Mouse (Mus musculus) liver, postnatal 0 days (tissue): ENCODE results near the gene Erp27. TPM values are rescaled to one million over a fixed set of nuclear protein-coding genes. Genes with fewer than 3 reads are reported as not detected.

ENCODE experiments used
- ATAC-seq: fragments of 200-750 bp; cut with Nextera tagmentation; 2 replicates; pipeline ENCODE4 v1.8.0; 2017; ENCODE audit warnings: mild to moderate bottlenecking, moderate library complexity
- DNase-seq: peaks from one replicate; pipeline ENCODE4 v3.0.0-alpha.2; 2016
- H3K27ac ChIP-seq: fragments of 300-500 bp; sonication (generic); 2 replicates; pipeline ENCODE4 v1.5.1; 2014; ENCODE audit warnings: antibody characterized with exemption, moderate library complexity, mild to moderate bottlenecking, low read depth
- H3K27me3 ChIP-seq: fragments of 300-500 bp; sonication (generic); 2 replicates; pipeline ENCODE4 v1.6.1; 2014; ENCODE audit warnings: low read length, control low read depth, mixed read lengths; ENCODE audit not compliant: insufficient read depth
- H3K36me3 ChIP-seq: fragments of 300-500 bp; sonication (generic); replicated peaks from 2 replicates; pipeline ENCODE4 v1.6.1; 2014; ENCODE audit warnings: mild to moderate bottlenecking, control low read depth, low read length, moderate library complexity, mixed read lengths; ENCODE audit not compliant: insufficient read depth
- H3K4me1 ChIP-seq: fragments of 300-500 bp; sonication (generic); 2 replicates; pipeline ENCODE4 v1.6.1; 2014; ENCODE audit warnings: antibody characterized with exemption, mild to moderate bottlenecking, control low read depth; ENCODE audit not compliant: insufficient read depth
- H3K4me2 ChIP-seq: fragments of 300-500 bp; sonication (generic); 2 replicates; pipeline ENCODE4 v1.6.1; 2014; ENCODE audit warnings: low read depth, mild to moderate bottlenecking, low read length, moderate library complexity, mixed read lengths
- H3K4me3 ChIP-seq: fragments of 300-500 bp; sonication (generic); 2 replicates; pipeline ENCODE4 v1.5.1; 2014; ENCODE audit warnings: low read depth, low read length
- H3K9ac ChIP-seq: fragments of 300-500 bp; sonication (generic); replicated peaks from 2 replicates; pipeline ENCODE4 v1.6.1; 2014; ENCODE audit warnings: mild to moderate bottlenecking, moderate library complexity
- H3K9me3 ChIP-seq: fragments of 300-500 bp; sonication (generic); 2 replicates; pipeline ENCODE4 v1.6.1; 2016; ENCODE audit warnings: mild to moderate bottlenecking, control low read depth, low read length, mixed read lengths
- CTCF ChIP-seq: sonication (generic); IDR thresholded peaks from 2 replicates; pipeline ENCODE4 v1.5.1; 2016; ENCODE audit warnings: antibody characterized with exemption, low read depth
- EP300 ChIP-seq: IDR thresholded peaks from 2 replicates; pipeline ENCODE4 v1.6.1; 2016; ENCODE audit warnings: antibody characterized with exemption, low read depth, mild to moderate bottlenecking
- WGBS: fragments of 180-500 bp; shearing (Covaris S2); extraction: QIAGEN DNeasy Blood & Tissue Kit; methylation state at CpG from one replicate; pipeline ENCODE4 v1.1.7; 2014; ENCODE audit not compliant: insufficient replicate concordance; 5-methylcytosine and 5-hydroxymethylcytosine counted together
- polyA plus RNA-seq: library from polyadenylated mRNA; unstranded; fragments of >200 nt; fragmentation: Nextera tagmentation; extraction: Ambion mirVana; gene quantifications from 2 replicates; pipeline ENCODE4 v1.2.1, GENCODE M21; 2015

Gene Erp27
- polyA plus RNA-seq, 1 experiment from 2014 or later, result 0.42 TPM

GRCm38 (mm10) chr6:136923532-136923931 is 1.6 kb upstream of the Erp27 start, which contains the start of gene Pde6h:
Gene Pde6h, plus strand, starts transcription at chr6:136923832.
- Histone ChIP-seq H3K9ac (no peak within 1 kb of the TSS), H3K4me2 (no peak within 1 kb of the TSS), H3K27ac (no peak within 1 kb of the TSS), H3K4me1 (no peaks in the 10 kb centered on the region), H3K36me3 (peaks cover 48% of the 10 kb centered on the region), H3K27me3 (no peaks in the 10 kb centered on the region), H3K4me3 (no peak within 1 kb of the TSS), H3K9me3 (no peaks in the 10 kb centered on the region)
- TF ChIP-seq EP300, result no peak
- no peak for TF ChIP-seq CTCF
- WGBS, result 87% methylated on average over 8 of the region's 8 CpGs
- DNase-seq (no peak), ATAC-seq (no peak)

GRCm38 (mm10) chr6:136922871-136923270 is 891 bp upstream of the Erp27 start:
- no peaks in the 10 kb centered on the region for H3K9me3 ChIP-seq
- no peaks in the 10 kb centered on the region for H3K4me1 ChIP-seq
- 81% methylated on average over 7 of the region's 7 CpGs for WGBS
- H3K27ac ChIP-seq, result no peak overlapping the region
- TF ChIP-seq CTCF (no peak), EP300 (no peak)
- peaks cover 45% of the 10 kb centered on the region for H3K36me3 ChIP-seq
- ATAC-seq (no peak), DNase-seq (no peak)
- no peak overlapping the region for H3K4me2 ChIP-seq
- no peak overlapping the region for H3K9ac ChIP-seq
- no peaks in the 10 kb centered on the region for H3K27me3 ChIP-seq
- H3K4me3 ChIP-seq, result no peak overlapping the region

- H3K4me3 ChIP-seq, result no peak overlapping the region
- DNase-seq, result no peak
- H3K9ac ChIP-seq, result no peak overlapping the region
- H3K36me3 ChIP-seq, result peaks cover 34% of the 10 kb centered on the region
- no peaks in the 10 kb centered on the region for H3K27me3 ChIP-seq
- H3K27ac ChIP-seq, result no peak overlapping the region
- H3K9me3 ChIP-seq, result no peaks in the 10 kb centered on the region
- no peak for TF ChIP-seq EP300
- no peak for TF ChIP-seq CTCF
- WGBS, result 54% methylated on average over 7 of the region's 7 CpGs
- ATAC-seq, result no peak
- H3K4me2 ChIP-seq, result no peak overlapping the region
- H3K4me1 ChIP-seq, result no peaks in the 10 kb centered on the region
Measured at GRCm38 (mm10) chr6:136921601-136922000, 379 bp downstream of the Erp27 start.

GRCm38 (mm10) chr6:136920320-136921257 is 1.4 kb downstream of the Erp27 start:
- Histone ChIP-seq H3K27ac (no peak overlapping the region), H3K36me3 (peaks cover 27% of the 10 kb centered on the region), H3K9ac (no peak overlapping the region), H3K9me3 (no peaks in the 10 kb centered on the region), H3K4me2 (no peak overlapping the region), H3K27me3 (no peaks in the 10 kb centered on the region), H3K4me1 (no peaks in the 10 kb centered on the region), H3K4me3 (no peak overlapping the region)
- ATAC-seq (peak; percentile 63), DNase-seq (peak; percentile 75)
- TF ChIP-seq EP300 (no peak), CTCF (peak; percentile 92)
- WGBS, result 38% methylated on average over 16 of the region's 16 CpGs

GRCm38 (mm10) chr6:136917885-136918284 is 4.1 kb downstream of the Erp27 start:
- Histone ChIP-seq H3K27me3 (no peaks in the 10 kb centered on the region), H3K9me3 (no peaks in the 10 kb centered on the region), H3K4me3 (no peak overlapping the region), H3K9ac (no peak overlapping the region), H3K27ac (no peak overlapping the region), H3K36me3 (peaks cover 4% of the 10 kb centered on the region), H3K4me1 (peaks cover 5% of the 10 kb centered on the region; the same call in 1 of the 2 replicates), H3K4me2 (no peak overlapping the region)
- ATAC-seq (no peak), DNase-seq (no peak)
- no peak for TF ChIP-seq EP300
- no peak for TF ChIP-seq CTCF
- 51% methylated on average over 2 of the region's 2 CpGs for WGBS

GRCm38 (mm10) chr6:136915721-136916395 is 6.1 kb downstream of the Erp27 start:
- H3K4me2 ChIP-seq, result no peak overlapping the region
- H3K36me3 ChIP-seq, result no peaks in the 10 kb centered on the region
- TF ChIP-seq CTCF (no peak), EP300 (no peak)
- H3K27me3 ChIP-seq, result no peaks in the 10 kb centered on the region
- H3K4me1 ChIP-seq, result peaks cover 5% of the 10 kb centered on the region; the same call in 1 of the 2 replicates
- 84% methylated on average over 8 of the region's 8 CpGs for WGBS
- H3K27ac ChIP-seq, result no peak overlapping the region
- ATAC-seq (no peak), DNase-seq (no peak)
- H3K9ac ChIP-seq, result no peak overlapping the region
- no peak overlapping the region for H3K4me3 ChIP-seq
- H3K9me3 ChIP-seq, result no peaks in the 10 kb centered on the region
